Mouse (Mus musculus) gonadal fat pad, adult 2 months (tissue): ENCODE data around the gene Zfp771. TPM values are rescaled to one million over a fixed set of nuclear protein-coding genes. Genes with fewer than 3 reads are reported as not detected.

ENCODE experiments used
- DNase-seq: peaks from one replicate; pipeline ENCODE4 v3.0.0-alpha.2; 2012; ENCODE audit warnings: low read depth
- polyA plus RNA-seq: library from polyadenylated mRNA; depleted of rRNA; stranded (reverse); fragments of >200 nt; gene quantifications from 2 replicates; pipeline ENCODE4 v1.2.3, GENCODE M21; 2012; rRNA removed

Gene Zfp771
- polyA plus RNA-seq = 89.7 and 105 TPM in 2 replicates

DNA sequence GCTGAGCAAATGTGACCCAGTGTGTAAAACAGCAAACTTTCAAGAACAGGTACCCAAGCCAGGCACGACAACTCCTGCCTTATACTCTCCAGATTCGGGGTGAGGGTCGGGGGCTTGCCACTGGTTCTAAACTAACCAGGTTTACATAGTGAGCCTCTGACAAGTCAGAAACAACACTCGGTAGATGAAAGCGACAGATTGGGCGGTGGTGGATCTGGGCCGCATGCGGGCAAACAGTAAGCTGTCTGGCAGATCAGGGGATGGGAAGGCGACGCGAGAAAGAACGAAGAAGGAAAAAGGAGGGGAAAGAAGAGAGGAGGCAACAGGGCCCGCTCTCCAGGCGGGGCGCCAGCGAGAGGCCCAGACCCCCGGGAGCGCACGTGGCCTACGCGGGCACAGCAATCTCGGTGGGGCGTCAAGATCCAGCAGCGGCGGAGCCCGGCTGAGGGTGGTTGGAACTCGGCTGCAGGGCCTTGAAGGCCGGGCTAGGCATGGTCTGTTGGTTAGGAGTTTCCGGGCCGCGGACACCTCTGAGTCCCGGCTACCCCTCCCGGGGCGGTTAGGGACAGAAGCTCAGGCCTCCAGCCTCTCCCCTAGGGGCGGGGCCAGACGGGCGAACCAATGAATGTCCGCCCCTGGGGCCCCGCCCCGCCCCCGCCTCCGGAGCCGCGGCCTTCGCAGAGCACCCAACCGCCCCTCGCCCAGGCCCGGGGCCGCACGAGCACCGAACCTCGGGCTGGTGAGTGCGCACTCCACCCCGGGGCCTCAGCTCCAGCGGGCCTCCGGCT is at the start of gene Zfp771:
Zfp771 (plus strand) TSS at position 405 of the 788 bp plus-strand sequence.
- no peak for DNase-seq

DNA sequence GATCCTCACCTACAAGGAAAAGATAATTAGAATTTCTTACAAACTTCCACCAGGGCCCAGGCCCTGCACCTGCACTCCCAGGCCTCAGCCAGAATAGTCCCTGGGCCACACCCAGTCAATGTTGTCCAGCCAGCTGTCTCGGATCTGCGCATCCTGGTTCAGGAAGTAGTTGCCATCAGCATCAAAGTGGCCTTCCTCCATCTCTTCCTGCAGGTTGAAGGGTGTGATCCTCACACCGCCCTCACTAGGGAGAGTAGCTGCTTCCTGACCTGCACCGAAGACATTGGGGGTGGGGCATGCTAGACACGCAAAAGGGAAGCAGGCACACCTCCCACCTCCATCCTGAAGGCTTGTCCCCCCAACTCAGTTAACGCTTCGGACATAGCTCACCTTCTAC is 49.4 kb upstream of the Zfp771 start:
- no peak for DNase-seq

DNA sequence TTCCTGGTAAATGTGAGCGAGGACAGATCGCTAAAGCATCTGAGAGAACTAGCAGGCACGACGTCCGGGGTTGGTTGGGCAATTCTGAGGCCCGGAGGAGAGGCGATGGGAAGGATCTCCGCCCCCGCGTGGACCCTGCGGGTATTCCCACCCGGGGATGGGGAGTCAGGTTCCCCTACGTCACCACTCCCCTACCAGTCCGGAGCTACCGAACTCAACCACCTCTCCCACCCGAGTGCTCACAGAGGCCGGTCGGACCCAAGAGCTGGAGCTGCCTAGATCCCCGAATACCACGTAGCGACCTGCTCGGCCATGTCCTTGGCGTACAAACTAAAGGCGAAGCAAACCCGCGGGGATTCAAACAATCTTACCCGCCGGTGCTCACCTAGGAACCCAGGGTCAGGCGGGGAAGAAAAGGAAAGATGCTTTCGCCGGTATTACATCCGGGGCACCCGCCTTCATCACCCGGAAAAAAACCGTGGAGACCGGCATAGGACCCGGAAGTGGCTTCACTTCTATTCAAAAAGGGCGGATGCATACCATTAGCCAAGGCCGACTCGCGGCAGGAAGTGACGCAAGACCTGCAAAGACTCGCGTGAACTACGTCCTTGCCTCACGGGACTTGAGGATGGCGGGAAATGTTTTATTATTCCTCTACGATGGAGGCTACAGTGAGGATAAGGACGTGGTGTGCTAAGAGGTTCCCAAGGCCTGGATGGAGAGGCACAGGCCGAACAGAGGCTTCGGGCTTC is 48.4 kb upstream of the Zfp771 start, which contains the start of gene Cd2bp2:
Cd2bp2 (minus strand) TSS at position 507 of the 752 bp plus-strand sequence.
- DNase-seq = peak; percentile 82

DNA sequence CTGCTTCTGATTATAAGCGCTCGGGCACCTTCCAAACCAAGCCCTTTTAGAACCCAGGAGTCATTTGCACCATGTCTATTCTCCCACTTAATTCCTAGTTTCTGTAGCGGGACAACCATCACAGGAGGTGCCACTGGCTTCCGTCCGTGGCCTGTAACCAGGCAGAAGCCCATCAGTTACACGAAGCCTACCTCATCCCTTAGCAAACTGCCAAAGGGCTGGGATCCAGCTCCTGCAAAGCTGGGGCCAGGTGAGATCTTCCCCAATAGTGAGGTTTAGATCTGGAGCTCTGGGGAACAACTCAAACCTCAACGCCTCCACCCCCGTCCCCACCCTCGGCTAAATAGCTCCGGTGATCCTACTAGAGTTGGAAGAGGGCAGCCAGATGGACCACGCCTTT is 47.6 kb upstream of the Zfp771 start:
- no peak for DNase-seq

DNA sequence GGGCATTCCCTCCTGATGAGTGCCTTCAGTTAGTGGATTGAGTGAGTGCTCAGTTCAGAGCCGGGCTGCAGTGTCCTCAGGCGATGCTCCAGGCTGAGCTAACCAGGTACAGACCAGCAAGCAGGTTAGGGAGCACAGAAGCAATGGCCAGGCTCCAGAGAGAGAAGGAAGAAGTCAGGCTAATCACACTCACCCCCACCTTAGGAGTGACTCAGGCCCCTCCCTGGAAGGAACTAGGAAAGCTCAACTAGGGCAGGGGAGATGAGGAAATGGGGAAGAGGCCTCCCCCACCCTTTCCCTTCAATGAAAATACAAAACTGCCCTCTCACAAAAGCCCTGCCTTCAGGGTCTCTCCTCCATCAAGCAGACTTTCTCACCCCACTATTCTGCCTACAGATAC is 37.5 kb upstream of the Zfp771 start:
- DNase-seq = no peak

DNA sequence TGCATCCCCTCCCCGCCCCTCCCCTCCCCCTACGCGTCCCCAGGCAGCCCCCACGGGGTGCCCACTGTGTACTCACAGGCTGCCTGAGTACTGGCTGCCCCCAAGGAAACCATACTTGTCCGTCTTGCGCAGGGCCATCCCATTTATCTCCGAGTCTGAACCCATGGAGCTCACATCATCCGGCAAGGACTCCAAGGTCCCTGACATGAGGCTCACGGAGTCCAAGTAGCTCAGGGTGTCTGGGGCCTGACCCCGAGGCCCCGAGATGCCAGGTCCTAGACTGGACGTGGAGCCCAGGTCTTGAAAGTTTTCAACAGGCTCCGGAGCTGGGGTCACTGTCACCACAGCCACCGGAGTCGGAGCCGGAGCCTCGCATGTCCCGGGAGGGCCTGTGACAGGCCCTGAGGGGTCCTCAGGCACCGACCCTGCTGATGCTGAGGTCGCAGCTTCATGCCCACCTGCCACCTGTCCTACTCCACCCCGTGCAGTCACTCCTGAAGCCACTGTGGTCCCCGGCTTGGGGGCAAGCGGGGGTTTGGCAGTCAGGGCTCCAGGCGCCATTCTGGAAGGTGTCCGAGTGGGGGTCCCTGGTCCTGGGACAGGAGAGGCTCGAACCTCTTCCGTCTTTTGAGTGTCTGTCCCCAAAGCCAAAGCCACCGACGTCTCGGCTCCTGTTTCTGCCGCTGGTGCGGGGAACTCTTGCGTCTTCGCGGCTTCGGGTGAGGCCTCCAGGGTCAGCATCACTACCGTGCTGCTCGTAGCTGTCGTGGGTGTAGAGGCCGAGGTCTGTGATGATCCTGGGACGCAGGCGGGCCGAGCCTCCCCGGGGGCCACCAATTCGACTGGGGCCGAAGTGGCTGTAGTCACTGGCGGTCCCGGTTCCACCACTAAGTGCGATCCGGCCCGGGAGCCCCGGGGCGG is 36.4 kb upstream of the Zfp771 start:
- DNase-seq = no peak

DNA sequence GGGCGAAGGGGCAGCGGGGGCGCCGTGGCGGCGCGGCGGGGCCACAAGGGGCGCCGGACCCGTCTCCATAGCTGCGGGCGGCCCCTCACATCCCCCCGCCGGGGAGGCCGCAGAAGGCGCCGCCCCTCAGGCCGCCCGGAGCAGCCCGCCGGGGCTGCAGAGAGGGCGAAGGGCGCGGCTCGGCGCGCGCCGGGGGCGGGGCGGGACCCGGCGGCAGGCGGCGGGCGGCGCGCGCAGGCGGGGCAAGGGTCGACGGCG is 35.9 kb upstream of the Zfp771 start, which contains the start of gene Tbc1d10b:
Tbc1d10b (minus strand) TSS at position 174 of the 258 bp plus-strand sequence.
- DNase-seq = no peak

DNA sequence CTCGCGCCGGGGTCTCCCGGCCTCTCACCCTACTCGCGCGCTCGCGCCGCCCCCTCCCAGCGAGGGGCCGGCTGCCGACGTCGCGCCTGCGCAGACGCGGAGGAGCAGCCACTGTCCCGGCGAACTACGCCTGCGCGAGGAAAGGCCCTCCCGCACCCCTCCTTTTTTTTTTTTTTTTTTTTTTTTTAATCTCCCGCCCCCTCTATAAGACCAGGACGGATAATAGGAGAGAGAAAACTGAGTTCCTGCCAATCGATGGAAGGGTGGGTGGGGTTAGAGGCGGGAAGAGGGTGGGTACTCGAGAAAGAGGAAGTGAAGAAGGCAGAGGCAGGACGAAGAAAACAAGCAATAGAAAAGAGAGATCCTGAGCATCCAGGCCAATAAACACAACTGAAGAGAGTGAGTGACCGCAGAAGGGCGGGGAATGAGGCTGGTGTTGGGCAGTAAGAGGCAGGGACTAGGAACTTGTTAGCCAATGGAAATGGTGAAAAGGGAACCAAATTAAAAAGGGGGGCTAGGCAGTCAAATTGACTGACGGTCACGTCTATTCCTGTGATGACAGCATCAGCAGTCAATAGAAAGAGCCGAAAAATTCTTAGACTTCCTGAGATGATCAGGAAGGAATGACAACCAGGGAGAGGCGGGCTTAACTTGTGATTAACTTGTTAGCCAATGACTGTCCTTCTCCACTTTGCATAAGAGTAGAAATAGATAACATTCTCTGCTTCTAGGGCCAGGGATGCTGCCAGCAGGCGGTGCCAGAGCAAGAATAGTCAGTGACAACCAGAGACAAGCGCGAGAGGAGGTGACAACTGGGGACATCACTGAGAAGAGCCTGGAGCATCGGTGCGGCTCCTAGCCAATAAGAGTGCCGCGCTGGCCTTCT is 35.3 kb upstream of the Zfp771 start, which contains the start of gene Mylpf:
Mylpf (plus strand) TSS at position 338 of the 886 bp plus-strand sequence.
- peak; percentile 97 for DNase-seq

DNA sequence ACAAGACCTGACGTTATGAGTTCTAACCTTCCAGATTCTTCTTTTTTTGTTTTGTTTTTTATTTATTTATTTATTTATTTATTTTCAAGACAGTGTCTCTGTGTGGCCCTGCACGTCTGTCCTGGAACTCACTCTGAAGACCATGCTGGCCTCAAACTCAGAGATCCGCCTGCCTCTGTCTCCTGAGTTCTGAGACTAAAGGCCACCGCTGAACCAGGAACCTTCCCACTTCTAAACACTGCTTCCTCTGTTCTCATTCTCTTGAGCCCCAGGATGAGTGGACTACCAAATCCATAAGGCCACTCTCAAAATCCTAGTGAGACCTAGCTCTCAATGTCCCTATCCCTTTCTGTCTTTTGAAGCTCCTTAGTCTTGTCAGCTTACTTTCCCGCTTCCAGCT is 34.2 kb upstream of the Zfp771 start:
- DNase-seq = no peak

DNA sequence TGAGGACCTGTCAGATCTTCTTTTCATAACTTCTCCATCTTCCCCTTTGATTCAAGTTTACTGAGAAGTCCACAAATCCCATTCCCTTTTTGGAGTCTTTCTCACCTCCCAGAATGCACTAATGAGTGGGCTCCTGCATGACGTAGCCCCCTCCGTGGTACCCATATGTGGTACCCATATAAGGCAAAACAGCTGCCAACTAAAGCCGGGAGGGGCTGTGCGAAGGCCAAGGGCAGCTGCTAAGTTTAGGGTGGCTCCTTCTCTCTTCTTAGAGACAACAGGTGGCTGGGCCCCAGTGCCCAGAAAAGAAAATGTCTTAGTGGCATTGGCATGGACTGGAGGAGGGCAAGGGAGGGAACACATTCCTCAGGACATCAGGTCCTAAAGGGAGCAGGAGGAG is 33.8 kb upstream of the Zfp771 start:
- DNase-seq = no peak

DNA sequence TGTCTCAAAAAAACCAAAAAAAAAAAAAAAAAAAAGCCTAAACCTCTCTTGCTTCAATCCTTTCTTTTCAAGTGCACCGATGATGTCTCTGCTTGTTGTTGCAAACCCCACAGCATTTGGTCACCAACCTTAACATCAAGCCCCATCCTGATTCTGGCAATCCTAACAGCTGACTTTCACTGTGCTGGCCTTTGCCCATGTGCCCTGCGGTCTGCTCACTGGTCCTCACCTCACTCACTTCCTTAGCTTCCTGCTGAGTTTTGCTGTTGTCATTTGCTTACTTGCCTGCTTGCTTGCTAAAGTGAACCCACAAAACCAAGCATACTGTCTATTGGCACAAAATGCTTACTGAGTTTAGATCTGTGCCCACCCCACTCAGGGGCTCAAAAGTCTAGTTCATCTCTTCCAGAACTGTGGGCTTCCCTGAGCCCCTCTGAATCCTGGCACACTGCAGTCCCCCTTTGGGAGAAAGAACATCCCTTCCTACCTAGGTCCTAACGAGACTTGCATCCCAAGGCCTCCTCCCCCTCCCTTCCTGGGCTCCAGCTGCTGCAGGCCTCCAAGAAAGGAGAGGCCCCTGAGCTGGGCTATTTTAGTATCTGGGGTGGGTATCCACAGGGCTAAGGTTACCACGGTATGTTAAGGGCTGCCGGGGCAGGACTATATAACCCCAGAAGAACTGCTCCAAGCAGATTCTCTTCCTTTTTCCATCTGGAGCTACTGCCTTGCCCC is 32.9 kb upstream of the Zfp771 start:
- no peak for DNase-seq

DNA sequence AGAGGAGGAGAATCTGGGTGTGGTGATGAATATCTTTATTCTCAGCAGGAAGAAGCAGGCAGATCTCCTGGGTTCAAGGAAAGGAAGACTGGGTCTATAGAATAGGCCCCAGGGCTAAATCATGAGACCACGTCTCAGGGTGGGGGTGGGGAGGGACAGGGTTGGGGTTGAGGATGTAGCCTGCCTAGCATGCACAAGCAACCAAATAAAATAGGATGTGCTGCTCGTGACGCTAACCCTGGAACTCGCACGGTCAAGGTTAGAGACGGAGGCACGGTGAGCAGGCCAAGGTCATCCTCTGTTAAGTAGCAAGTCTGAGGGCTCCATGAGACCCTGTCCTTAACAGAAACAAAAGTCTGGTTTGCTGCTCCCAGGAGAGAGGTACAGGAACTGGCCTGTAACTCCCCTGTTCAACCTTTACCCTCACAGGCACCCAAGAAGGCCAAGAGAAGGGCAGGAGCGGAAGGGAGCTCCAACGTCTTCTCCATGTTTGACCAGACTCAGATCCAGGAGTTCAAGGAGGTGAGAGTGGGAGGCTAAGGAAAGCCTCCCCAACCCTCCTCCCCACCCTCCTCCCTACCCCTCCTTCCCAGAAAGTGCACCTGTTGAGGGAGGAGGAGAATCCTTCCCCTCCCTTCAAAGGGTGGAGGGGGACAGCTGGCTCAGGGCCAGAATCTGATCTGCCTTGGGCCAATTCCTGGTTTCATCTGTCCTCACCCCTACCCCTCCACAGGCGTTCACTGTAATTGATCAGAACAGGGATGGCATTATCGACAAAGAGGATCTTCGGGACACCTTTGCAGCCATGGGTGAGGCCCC is 31.4 kb upstream of the Zfp771 start:
- DNase-seq = no peak

DNA sequence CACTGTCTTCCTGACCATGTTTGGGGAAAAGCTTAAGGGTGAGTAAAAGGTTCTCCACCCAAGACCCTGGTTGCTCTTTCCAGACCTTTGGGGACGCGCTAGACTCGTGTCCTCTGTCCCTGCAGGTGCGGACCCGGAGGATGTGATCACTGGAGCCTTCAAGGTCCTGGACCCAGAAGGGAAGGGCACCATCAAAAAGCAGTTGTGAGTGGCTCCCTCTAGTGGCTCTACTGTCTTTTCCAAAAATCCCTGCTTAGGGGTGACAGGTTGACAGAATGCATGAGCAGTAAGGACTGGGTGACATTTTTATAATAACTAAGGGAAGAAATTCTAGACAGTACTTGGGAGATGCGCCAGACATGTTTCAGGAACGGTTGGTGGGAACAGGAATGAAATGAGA is 30.6 kb upstream of the Zfp771 start:
- no peak for DNase-seq

DNA sequence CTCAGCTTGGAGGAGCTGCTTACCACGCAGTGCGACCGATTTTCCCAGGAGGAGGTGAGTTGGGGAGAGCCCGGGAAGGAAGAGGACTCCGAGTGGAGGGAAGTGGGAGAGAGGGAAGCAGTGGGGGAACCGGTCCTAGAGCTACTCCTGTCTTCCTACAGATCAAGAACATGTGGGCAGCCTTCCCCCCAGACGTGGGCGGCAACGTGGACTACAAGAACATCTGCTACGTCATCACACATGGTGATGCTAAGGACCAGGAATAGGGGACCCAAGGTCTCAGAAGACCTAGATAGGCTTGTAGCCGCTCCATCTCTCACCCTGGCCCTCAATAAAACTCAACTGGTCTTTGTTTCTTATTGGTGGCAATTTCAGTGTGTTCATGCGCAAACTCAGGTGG is 30.1 kb upstream of the Zfp771 start:
- no peak for DNase-seq

DNA sequence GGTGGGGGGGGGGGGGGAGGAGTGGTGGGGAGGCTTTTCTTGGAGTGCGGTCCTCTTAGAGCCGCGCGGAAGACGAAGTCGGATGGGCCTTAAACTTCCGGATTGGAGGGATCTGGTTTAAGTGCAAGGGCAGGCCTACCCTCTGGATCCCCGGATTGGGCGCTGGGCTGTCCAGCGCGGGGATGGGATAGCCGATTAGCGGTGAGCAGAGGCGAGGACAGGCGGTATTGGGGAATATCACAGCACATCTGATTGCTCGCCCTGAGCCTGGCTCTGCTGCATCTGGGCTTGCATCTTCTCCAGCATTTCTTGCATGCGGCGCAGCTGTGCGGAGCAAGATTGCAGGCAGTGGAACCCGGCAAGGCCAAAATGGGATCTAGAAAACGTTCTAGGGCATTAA is 29.6 kb upstream of the Zfp771 start:
- no peak for DNase-seq

DNA sequence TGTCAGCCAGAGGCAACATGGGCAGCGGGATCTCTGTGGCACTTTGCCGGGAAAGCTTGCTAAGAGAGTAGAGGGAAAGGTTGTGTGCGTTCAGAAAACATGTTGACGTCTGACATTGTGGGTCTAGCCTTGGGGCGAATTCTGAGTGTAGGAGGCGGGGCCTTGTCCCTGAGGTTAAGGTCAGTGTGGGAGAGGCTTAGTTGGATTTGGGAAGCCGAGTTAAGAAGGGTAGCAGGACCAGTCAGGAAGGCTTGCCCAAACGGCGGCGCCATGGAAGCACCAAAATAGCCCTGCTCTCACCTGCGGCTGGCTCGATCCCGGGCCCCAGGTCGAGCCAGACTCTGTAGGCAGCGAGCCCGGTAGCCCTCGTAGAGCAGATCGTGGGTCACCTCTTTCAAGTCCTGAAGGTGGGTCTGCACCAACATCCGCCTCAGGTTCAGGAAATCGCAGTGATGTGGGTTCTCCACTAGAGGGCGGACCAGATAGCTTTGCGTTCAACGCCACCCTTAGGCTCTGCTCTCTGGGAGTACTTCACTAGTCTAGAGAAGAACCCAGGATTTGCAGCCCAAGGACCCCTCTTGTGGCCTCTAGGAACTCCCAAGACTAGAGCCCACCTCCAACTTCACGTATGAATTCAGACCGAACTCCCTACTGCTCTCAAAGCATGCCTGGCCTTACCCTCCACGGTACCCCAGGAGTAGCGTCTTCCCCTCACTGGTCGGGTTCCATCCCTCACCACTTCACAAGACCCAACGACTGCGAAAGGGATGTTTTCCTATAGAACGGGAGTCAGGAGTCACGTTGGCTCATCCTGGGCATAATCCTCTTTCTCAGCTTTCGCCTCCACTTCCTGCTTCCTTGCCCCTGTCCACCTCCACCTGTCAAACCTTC is 28.8 kb upstream of the Zfp771 start:
- no peak for DNase-seq

DNA sequence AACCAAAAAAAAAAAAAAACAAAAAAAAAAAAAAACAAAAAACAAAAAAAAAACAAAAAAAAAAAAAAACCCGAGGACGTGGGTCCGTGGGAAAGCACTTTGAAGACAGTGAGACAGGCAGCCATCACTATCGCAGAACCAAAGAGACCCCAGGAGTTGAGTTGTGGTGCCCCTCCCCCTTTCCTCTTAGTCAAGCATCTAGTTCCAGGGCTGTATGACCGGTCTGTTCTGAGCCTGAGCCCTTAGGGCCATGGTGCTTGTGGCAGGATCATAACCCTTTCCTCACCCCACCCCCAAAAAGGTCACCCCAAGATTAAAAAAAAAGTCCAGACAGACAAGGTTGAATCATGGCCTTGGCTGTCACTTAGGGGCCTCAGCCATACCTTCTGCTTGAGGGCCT is 27.8 kb upstream of the Zfp771 start:
- DNase-seq = no peak

DNA sequence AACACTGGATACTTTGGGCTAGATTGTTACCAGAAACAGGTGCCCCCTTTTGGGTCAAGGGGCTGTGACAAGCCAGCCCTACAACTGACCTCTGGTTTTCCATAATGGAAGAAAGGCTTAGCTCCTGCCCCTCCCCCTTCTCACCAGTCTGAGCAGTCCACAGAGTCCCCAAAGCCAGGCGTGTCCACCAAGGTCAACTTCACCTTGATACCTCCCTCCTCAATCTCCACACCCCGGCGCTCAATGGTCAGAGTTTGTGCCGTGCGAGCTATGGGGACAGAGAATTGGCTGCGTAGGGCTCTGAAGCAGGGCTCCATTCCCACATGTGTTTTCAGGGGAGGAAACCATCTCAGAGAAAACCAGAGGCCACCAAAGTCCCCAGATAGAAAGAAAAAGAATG is 26.6 kb upstream of the Zfp771 start:
- no peak for DNase-seq
